Mouse (Mus musculus): ENCODE results near the gene Akap6.
A peak's percentile ranks its signal among the peaks of the same experiment; 100 is the strongest.

Gene Akap6

DNA sequence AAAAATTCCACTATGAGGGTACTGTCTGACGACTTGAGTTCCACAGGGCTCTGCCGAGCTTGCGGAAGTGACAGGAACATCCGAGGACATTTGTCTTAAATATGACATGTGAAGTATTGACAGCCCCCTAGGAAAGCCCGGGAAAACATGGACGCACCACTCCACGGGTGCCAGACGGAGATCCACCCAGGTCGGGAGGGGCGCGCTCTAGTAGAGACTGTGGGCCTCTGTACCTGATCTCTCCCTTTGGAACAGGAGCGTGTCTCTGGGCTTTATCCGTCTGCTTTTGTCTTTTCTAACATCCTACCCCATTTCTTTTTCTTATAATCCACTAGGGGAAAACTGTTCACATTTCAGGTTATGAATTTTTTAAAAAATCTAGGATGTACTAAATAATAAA, 211.2 kb downstream of the Akap6 start:
- no peak for DNase-seq (ENCODE audit: low spot score)

GRCm38 (mm10) chr12:52910819-52911218, 211.6 kb downstream of the Akap6 start:
- peak; percentile 70 for DNase-seq (ENCODE audit: low spot score)

DNA sequence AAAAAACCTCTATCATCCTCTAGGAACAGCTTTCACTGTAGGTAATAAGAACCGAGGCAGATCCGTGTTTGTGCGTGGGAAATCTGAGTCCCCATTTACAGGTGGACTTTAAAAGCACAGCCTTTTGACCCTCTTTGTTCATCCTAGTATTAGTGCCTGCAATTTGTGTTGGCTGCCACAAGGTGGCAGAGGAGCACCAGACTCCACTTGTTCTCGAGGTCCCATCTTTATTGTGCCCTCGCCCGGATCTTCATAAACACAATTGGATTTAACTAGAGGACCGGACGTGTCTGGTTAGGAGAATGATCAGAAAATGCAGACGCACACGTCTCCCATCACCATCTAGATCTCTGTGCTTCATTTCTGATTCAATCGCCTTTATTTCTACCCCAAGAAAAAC, 219.8 kb downstream of the Akap6 start:
- DNase-seq (ENCODE audit: low spot score): no peak

DNA sequence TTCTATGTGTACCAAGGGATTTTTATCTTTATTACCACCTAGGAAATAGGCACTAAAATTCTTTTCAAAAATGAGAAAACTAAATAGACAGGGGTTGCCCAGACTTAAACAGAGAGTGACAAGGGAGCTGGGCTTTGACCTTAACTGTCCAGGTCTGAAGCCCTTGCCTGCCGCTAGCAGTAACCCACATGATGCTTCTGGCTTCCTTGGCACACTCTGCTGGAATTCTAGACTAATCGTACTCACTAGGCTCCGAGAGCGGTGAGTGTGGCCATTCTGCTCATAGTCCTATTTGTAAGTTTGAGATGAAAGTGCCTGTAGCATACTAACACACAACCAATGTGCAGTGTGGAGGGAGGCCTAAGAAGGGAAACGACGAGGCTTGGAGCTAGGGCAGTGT, 223.3 kb downstream of the Akap6 start:
- no peak for DNase-seq (ENCODE audit: low spot score)

GRCm38 (mm10) chr12:52925448-52925847, 226.3 kb downstream of the Akap6 start:
- no peak for DNase-seq (ENCODE audit: low spot score)

DNA sequence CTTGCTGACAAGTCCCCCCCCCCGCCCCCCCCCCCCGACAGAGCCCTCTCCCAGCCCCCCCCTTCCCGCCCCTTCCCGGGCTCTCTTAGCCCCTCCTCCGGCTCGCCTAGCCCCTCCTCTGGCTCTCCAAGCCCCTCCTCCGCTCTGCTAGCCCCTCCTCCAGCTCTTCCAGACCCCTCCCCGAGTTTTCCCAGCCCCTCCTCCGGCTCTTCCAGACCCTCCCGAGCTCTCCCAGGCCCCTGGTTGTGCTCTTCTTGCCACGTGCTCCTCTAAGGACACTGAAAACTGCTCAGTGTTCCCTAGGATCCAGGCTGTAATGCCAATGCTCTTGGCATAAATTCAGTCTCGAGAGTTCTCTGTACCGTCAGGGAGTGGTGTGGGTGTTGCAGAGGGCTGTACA, 234.6 kb downstream of the Akap6 start:
- DNase-seq (ENCODE audit: low spot score): no peak

- DNase-seq (ENCODE audit: low spot score): no peak
Observed at GRCm38 (mm10) chr12:52934989-52935388, 235.8 kb downstream of the Akap6 start.

DNA sequence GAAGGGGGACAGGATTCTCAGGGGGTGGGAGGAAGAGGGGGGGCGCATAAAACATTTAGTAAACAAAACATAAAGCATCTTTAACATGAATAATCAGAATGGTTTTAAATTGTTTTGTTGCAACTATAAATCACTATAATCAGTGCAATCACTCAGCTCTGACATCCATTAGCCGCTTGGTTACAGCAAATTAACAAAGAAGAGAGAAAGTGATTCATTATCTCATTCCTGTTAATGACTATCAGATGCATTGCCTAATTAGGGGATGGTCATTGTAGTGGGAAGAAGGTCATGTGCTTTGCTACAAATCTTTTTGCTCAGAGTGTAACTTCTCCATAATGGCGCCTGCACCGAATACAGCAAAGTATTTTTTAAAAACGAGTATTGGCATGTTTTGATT, 239.6 kb downstream of the Akap6 start:
- no peak for DNase-seq (ENCODE audit: low spot score)

DNA sequence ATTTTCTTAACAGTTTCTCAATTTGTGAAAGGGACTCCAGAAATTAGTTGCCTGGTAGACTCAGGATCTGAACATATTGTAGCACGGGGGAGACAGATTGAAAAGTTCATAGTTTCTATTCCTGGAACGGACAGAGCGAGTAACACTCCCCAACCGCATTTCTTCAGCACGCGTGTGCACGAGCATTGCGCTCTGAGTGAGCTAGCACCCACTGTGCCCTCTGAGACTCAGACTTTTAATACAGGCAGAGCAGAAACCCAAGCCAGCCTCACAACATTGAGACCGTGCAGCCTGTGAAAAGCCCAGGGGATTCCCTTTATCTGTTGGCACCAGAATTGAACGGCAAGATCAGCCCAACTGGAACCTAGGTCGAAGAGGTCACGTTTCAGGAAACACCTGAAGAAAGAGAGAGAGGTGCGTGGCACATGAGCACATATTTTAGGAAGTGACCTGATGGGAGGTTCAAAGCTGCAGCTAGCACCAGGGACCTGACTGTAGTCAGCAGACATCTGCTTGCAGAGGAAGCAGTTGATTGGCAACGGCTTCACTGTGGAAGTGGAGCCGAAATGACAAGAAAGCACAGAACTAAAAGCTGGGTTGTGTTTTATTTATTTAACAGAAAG, 240.3 kb downstream of the Akap6 start:
- no peak for DNase-seq (ENCODE audit: low spot score)

DNA sequence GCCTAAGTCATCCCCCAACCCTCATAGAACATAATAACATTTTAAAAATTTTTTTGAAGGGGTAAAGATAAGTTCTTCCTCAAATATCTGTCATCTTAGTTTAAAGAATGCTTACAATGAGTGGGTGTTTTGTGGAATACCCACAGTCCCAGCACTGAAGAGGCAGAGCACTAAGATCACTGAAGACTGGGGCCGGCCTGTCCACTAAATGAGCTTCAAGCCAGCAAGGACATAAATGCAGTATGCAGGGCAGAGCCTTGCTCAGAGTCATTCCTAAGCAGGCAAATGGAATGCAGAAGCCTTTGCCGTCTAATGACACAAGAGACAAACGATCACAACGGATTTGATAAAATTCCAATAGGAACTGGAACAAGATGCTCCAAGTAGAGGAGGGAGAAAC, 242.8 kb downstream of the Akap6 start:
- DNase-seq (ENCODE audit: low spot score): no peak

- DNase-seq (ENCODE audit: low spot score): no peak
Observed at GRCm38 (mm10) chr12:52944274-52944673, 245.1 kb downstream of the Akap6 start.

DNA sequence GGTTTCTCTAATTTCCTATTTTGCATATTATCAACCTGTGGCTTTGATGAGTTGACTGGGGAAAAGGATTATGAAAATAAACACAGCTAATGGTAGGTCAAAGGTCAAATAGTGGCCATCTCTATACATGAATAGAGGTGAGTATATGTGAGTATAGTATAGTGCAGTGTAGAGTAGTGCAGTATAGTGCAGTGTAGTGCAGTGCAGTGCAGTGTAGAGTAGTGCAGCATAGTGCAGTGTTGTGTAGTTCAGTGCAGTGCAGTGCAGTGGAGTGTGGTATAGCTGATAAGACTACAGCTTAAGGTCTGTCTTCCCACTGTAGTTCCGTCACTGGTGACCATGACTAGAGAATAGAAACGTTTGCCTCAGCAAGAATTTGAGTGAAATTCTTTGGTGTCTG, 245.8 kb downstream of the Akap6 start:
- no peak for DNase-seq (ENCODE audit: low spot score)

GRCm38 (mm10) chr12:52950660-52951059, 251.5 kb downstream of the Akap6 start:
- no peak for DNase-seq (ENCODE audit: low spot score)

GRCm38 (mm10) chr12:52957587-52957986, 258.4 kb downstream of the Akap6 start:
- DNase-seq (ENCODE audit: low spot score): no peak

GRCm38 (mm10) chr12:52957994-52958393, 258.8 kb downstream of the Akap6 start:
- no peak for DNase-seq (ENCODE audit: low spot score)

GRCm38 (mm10) chr12:52991745-52992144, 292.6 kb downstream of the Akap6 start:
- DNase-seq (ENCODE audit: low spot score): no peak

DNA sequence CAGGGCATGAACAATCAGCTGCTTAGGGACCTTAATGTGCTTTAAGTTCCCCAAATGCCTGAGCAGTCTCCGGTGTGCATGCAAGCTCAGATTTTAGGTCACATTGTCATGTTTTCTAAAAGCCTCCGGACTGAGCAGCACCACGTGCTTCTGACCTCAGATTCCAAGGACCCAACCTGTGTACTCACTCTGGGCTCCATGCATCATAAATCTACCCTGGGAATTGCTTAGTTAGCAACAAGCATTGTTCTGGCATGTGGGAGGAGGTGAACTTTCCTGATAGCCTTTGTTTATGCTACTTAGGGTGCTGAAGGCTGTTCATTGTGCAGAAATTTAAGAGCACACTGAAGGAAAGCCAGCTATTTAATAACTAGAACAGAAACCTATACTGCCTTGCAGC, 313.2 kb downstream of the Akap6 start:
- no peak for DNase-seq (ENCODE audit: low spot score)

DNA sequence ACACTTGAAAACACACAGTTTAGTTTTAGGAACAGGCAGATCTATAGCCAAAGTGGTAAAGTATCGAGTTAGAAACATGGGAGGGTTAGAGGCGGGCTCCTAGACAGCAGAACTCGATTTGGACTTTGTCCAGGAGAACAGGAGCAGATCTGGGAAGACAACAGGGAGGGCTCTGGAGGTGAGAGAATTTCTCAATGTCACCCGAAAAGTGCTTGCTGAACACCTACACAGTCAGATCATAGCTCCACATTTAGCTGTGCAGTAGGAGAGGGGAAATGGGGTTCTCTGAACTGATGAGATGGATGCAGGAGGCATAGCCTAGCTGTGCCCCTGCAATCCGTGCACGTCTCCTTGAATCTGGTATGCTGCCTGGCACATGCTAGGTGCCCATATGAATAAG, 315.4 kb downstream of the Akap6 start:
- DNase-seq (ENCODE audit: low spot score): no peak

DNA sequence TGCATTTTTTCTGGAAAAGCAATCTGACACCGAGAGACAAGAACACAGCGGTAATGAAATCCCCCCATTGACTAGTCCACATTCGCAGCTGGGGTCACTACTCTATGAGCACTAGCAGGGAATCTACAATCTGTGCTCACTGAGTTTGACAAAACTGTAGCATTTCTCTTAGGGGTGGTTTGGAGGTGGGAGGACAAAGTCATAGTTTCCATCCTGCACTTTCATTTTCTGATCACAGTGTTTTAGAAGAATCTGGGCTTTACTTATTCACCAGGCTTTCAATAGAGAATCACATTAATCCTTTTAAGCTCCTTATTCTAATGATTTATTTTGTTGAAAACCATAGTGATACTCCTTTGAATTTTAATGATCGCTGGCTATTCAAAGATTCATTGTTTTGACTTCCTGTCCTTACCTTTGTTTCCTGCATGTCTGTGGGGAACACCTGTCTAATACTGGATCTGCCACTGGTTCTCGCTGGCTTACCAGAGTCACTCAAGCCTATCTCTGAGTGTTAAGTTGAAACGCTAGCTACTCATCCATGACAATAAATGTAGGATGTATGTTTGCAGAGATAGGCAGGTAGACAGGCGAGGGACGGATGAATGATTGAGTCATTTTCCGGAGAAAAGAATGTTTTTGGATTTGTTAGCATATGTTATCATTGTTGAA, 325.5 kb downstream of the Akap6 start:
- DNase-seq (ENCODE audit: low spot score): no peak

DNA sequence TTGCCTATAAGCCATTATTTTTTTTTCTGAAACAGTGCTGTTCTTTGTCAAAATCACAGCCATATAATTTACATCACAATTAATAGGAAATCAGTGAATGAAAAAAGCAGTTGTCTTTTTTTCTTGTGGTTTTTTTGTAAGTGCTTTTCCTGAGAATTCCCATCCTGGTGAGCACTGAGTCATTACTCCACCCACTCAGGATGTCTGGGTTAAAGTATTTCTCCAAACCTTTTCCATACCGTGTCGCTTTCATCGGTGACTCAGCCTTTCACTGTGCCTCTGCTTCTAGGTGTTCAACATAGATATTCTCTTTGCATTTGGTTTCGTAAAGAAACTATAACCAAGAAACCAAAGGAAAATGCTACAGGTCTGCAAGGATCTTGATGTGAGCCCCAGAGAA, 328.1 kb downstream of the Akap6 start:
- no peak for DNase-seq (ENCODE audit: low spot score)

- no peak for DNase-seq (ENCODE audit: low spot score)
Observed at GRCm38 (mm10) chr12:53028926-53029325, 329.7 kb downstream of the Akap6 start.

DNA sequence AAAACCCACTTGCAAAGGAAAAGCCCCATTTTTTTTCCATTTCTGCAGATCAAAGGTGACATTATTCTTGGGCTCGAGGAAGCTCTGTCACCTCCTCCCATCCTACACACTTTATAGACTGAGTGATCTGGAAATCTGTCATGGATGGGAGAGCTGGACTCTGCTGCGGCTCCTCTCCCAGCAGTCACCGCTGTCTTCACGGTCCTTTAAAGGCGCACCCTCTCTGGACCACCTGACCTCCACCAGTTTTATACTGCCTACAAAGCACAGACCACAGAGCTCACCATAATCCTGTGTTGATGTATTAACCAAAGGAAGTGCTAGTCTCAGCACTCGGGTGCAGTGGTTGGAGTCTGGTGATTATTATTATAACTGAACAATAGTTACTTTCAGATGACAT, 330.7 kb downstream of the Akap6 start:
- DNase-seq (ENCODE audit: low spot score): no peak

DNA sequence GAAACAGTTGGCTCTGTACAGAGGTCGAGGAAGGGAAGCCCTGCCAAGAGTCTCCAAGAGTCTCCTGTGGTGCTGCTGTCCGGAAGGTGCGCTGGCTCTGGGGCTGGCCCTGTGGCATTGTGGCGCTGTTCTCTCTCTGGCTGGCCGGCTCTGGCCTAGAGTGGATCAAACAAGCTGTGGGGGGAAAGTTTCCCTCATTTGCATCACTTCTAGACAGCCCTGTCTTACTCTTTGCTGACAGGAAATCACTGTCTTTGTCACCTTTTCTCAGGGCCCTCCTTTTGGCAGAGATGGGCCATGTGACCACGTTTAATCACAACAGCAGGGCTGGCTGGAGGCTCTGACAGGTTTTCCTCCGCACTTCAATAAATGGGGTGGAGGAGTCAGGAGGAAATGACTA, 333.6 kb downstream of the Akap6 start:
- peak; percentile 20 for DNase-seq (ENCODE audit: low spot score)

- DNase-seq (ENCODE audit: low spot score): peak; percentile 21
Observed at GRCm38 (mm10) chr12:53033404-53033913, 334.3 kb downstream of the Akap6 start.

All from ovary, postnatal 36 days (tissue).